Mouse (Mus musculus): ENCODE results near the gene Nln. TPM values are rescaled to one million over a fixed set of nuclear protein-coding genes. Genes with fewer than 3 reads are reported as not detected.

The Nln gene
- polyA plus RNA-seq, 1 experiment from 2014 or later, result 25.0 TPM

- Histone ChIP-seq H3K4me3 (ENCODE audit: control insufficient read depth in 1 of 2, insufficient read depth in 1 of 2, low read depth in 1 of 2, low read length in 2 of 2) (no peak overlapping the region), H3K9me3 (ENCODE audit: control insufficient read depth, low read length) (no peaks in the 10 kb centered on the region), H3K4me2 (ENCODE audit: low read length) (no peak overlapping the region), H3K27ac (replicated peaks in 1 of 2; ENCODE audit: control insufficient read depth in 1 of 2, insufficient read depth in 1 of 2, low read depth in 2 of 2, low read length in 2 of 2) (no peak overlapping the region), H3K27me3 (ENCODE audit: control insufficient read depth, insufficient read depth, low read length) (no peaks in the 10 kb centered on the region), H3K9ac (ENCODE audit: low read length) (no peak overlapping the region), H3K4me1 (ENCODE audit: control insufficient read depth in 2 of 2, insufficient read depth in 2 of 2, low read length in 2 of 2) (peaks cover 20 to 24% of the 10 kb centered on the region in 2 experiments), H3K36me3 (ENCODE audit: control insufficient read depth, insufficient read depth, low read length) (no peaks in the 10 kb centered on the region)
- ATAC-seq (ENCODE audit: insufficient number of reproducible peaks, insufficient read depth, low FRiP score, low read depth), result no peak
- 70% methylated on average over 5 of the region's 5 CpGs for WGBS
These were observed 135.4 kb downstream of the Nln start for GRCm38 (mm10) chr13:103973977-103974376.

Other genes starting within 250 kb of the Nln start
- gene Erbin, start 189.1 kb downstream of the Nln start, polyA plus RNA-seq (2014; fragmentation: Nextera tagmentation; extraction: Ambion mirVana), result 22.7 and 24.8 TPM in 2 replicates
- gene Sgtb, start 127 bp upstream of the Nln start, polyA plus RNA-seq (2014; fragmentation: Nextera tagmentation; extraction: Ambion mirVana), result 2.2 and 2.9 TPM in 2 replicates
- 48.7 and 51.3 TPM in 2 replicates for gene Trappc13, start 68.9 kb upstream of the Nln start, polyA plus RNA-seq (2014; fragmentation: Nextera tagmentation; extraction: Ambion mirVana)
- 15.0 and 17.2 TPM in 2 replicates for gene Trim23, start 69.2 kb upstream of the Nln start, polyA plus RNA-seq (2014; fragmentation: Nextera tagmentation; extraction: Ambion mirVana)
- 40.2 and 49.5 TPM in 2 replicates for gene Cenpk, start 119.0 kb upstream of the Nln start, polyA plus RNA-seq (2014; fragmentation: Nextera tagmentation; extraction: Ambion mirVana)
- gene Ppwd1, start 119.2 kb upstream of the Nln start, polyA plus RNA-seq (2014; fragmentation: Nextera tagmentation; extraction: Ambion mirVana), result 8.2 and 9.3 TPM in 2 replicates
- gene Adamts6, start 178.2 kb upstream of the Nln start, polyA plus RNA-seq (2014; fragmentation: Nextera tagmentation; extraction: Ambion mirVana), result 9.8 and 10.7 TPM in 2 replicates